Mouse (Mus musculus): ENCODE measurements at regions not wholly inside any gene's neighbourhood (a gene's known extent, or its start where the extent isn't known, plus 50 kb on each side); places are given as distances from the start of the nearest gene placed in this dataset.

DNA sequence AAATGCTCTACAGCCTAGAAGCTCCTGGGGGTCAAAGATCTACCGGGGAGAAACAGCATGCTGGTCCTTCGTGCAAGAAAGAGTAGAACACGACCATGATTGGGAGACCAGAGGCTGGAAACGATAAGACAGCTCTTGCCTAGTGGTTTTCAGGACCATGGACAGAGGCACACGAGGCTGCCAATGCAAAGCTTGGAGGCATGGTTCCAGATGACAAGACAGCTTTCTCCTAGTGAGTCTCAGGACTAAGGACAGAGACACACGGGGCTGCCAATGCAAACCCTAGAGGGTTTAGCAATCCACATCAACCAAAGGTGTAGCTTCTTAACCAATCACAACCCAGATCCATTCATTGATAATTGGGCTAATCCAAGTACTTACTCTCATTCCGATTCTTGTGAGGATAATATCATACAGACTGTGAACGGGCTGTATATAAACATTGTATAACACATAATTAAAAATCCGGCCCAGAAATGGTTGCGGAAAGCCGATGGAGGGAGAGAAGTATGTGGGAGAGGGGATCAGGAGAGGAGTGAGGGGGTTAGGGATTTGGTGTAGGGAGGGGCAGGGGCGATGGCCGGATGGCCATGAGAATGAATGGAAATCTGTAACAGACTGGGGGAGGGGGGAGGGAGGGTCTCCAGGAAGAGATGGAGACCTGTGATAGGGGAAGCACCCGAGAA lies 114.1 kb upstream of the Gm6793 start:
- no peaks in the 10 kb centered on the region for H3K27me3 ChIP-seq (ENCODE audit: control insufficient read depth, insufficient read depth, low read length)
- no peak for TF ChIP-seq CTCF (IDR thresholded peaks at IDR 0.05; ENCODE audit: borderline replicate concordance, insufficient read depth, low read depth, low read length)
- no peak for TF ChIP-seq POLR2A (IDR thresholded peaks at IDR 0.05; ENCODE audit: borderline replicate concordance, insufficient read depth, low read length)
- DNase-seq: peak in 1 of 2 experiments; percentile 4
- WGBS: 55% methylated on average over 14 of the region's 14 CpGs
- H3K27ac ChIP-seq (ENCODE audit: insufficient read depth, low read length): no peak overlapping the region
- H3K4me1 ChIP-seq (ENCODE audit: control insufficient read depth, insufficient read depth, low read length): no peaks in the 10 kb centered on the region
- H3K4me3 ChIP-seq (replicated peaks; ENCODE audit: insufficient read depth, low read depth, low read length): no peak overlapping the region

DNA sequence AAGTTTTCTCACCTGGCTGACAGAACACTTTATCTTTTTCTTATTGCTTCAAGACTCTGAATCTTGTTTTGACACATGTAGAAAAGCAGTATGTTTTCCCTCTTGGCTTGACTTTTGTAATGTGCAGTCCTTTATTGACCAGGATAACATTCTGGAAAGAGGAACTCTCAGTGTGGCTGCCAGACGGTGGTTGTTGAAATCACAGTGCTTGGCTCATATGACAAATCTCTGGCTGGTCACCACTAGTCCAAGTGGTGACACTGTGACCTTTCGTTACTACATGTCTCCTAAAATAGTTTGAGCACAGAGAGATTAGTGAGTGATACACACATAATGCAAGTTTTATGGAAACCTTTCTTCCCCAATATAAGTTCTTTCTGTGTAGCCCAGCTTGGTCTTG lies 97.1 kb upstream of the Gm6793 start:
- no peak for TF ChIP-seq POLR2A (IDR thresholded peaks at IDR 0.05; ENCODE audit: borderline replicate concordance, insufficient read depth, low read length)
- TF ChIP-seq CTCF (IDR thresholded peaks at IDR 0.05; ENCODE audit: borderline replicate concordance, insufficient read depth, low read depth, low read length): no peak
- DNase-seq: no peak
- Histone ChIP-seq H3K27ac (ENCODE audit: insufficient read depth, low read length) (no peak overlapping the region), H3K27me3 (ENCODE audit: control insufficient read depth, insufficient read depth, low read length) (no peaks in the 10 kb centered on the region), H3K4me1 (ENCODE audit: control insufficient read depth, insufficient read depth, low read length) (no peaks in the 10 kb centered on the region), H3K4me3 (replicated peaks; ENCODE audit: insufficient read depth, low read depth, low read length) (no peak overlapping the region)
- WGBS: 68% methylated on average over 2 of the region's 2 CpGs

DNA sequence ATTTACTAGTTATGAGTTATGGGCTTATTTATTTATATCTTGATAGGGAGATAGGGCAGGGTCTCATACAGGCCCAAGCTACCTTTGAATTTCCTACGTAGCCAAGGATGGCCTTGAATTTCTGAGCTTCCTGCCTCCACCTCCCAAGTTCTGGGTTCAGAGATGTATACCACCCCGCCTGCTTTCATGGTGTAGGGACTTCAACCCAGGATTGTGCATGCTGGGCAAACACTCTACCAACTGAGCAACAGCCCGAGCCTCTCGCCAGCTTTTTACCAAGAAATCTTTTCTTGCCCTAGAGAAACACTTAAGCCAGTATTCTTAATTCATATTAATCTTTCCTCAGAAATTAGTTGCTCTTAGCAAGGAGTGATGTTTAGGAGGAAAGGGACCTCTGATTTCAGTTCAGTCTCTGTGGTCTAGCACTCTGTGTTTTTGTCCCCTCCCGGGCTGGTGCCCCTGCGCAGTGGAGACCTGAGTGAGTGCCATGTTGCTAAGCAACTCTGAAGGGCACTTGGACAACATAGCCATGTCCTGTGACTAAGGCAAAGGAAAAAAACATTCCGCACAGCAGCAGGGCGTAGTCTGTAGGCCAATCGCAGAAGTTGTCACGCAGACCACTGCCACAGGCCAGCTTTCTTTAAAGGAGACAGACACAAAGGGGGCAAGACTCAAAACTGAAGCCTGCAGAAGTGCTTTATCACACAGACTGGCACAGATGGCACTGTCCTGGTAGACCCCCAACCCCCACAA lies 83.2 kb upstream of the Gm6793 start:
- Histone ChIP-seq H3K27me3 (ENCODE audit: control insufficient read depth, insufficient read depth, low read length) (no peaks in the 10 kb centered on the region), H3K27ac (ENCODE audit: insufficient read depth, low read length) (no peak overlapping the region), H3K4me1 (ENCODE audit: control insufficient read depth, insufficient read depth, low read length) (no peaks in the 10 kb centered on the region; the same call in 1 of the 2 replicates), H3K4me3 (replicated peaks; ENCODE audit: insufficient read depth, low read depth, low read length) (no peak overlapping the region)
- TF ChIP-seq CTCF (IDR thresholded peaks at IDR 0.05; ENCODE audit: borderline replicate concordance, insufficient read depth, low read depth, low read length) (no peak), POLR2A (IDR thresholded peaks at IDR 0.05; ENCODE audit: borderline replicate concordance, insufficient read depth, low read length) (no peak)
- 27% methylated on average over 10 of the region's 10 CpGs for WGBS
- DNase-seq: peak; percentile 30 to 62

DNA sequence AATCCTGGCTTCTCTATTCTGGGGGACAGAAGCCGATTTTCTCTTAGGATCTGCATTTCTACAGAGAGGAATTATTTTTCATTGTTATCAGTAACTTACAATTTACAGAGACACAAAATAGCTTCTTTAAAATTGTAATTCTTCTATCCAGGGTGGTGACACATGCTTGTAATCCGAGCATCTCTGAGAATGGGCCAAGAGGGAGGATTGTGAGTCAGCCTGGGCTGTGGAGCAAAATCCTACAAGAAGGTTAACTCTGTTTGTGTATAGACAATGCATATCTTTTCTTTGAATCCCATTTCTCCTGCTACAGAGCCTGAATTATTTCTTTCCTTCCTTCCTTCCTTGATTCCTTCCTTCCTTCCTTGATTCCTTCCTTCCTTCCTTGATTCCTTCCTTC lies 80.0 kb upstream of the Gm6793 start:
- no peaks in the 10 kb centered on the region; the same call in 1 of the 2 replicates for H3K4me1 ChIP-seq (ENCODE audit: control insufficient read depth, insufficient read depth, low read length)
- WGBS: 64% methylated on average over 2 of the region's 2 CpGs
- TF ChIP-seq POLR2A (IDR thresholded peaks at IDR 0.05; ENCODE audit: borderline replicate concordance, insufficient read depth, low read length): no peak
- H3K27ac ChIP-seq (ENCODE audit: insufficient read depth, low read length): no peak overlapping the region
- no peak overlapping the region for H3K4me3 ChIP-seq (replicated peaks; ENCODE audit: insufficient read depth, low read depth, low read length)
- no peak for DNase-seq
- H3K27me3 ChIP-seq (ENCODE audit: control insufficient read depth, insufficient read depth, low read length): no peaks in the 10 kb centered on the region

DNA sequence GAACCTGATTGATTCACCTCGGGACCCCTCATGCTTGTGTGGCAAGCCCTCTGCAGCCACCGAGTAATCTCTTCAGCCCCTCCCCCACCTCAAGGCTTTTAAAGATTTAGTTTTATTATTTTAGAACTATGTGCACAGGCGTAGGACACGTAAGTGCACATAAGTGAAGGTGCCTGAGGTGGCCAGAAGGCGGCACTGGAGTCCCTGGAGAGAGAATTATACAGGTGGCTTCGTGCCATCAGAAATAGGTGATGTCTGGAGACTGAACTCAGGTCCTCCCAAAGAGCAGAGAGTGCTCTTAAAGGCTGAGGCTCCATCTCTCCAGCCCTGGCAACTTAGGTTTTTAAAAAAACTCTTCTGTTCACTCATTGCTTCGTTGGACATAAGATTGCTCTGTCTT lies 78.7 kb upstream of the Gm6793 start:
- TF ChIP-seq CTCF (IDR thresholded peaks at IDR 0.05; ENCODE audit: borderline replicate concordance, insufficient read depth, low read depth, low read length) (no peak), POLR2A (IDR thresholded peaks at IDR 0.05; ENCODE audit: borderline replicate concordance, insufficient read depth, low read length) (no peak)
- H3K4me3 ChIP-seq (replicated peaks; ENCODE audit: insufficient read depth, low read depth, low read length): no peak overlapping the region
- 65% methylated on average over 7 of the region's 7 CpGs for WGBS
- H3K27ac ChIP-seq (ENCODE audit: insufficient read depth, low read length): no peak overlapping the region
- DNase-seq: no peak
- no peaks in the 10 kb centered on the region; the same call in 1 of the 2 replicates for H3K4me1 ChIP-seq (ENCODE audit: control insufficient read depth, insufficient read depth, low read length)
- no peaks in the 10 kb centered on the region for H3K27me3 ChIP-seq (ENCODE audit: control insufficient read depth, insufficient read depth, low read length)

DNA sequence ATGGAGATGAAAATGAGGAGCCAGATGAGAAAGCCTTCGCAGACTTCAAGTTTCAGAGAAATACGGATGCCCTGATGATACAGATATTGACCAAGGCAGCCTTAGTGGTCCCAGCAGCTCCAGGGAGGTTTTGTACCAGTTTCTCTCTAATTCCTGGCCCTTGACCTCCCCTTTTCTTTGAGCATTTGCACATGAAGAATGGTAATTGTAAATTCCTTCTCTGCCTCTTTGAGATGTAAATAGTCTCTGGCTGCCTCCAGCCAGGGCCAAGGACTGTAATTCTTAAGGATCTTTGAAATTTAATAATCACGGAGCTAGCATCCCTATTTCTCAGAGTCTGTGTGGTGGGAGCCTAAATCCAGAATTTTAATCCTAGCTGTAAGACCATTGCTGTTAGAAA lies 78.0 kb upstream of the Gm6793 start:
- no peaks in the 10 kb centered on the region for H3K27me3 ChIP-seq (ENCODE audit: control insufficient read depth, insufficient read depth, low read length)
- H3K27ac ChIP-seq (ENCODE audit: insufficient read depth, low read length): no peak overlapping the region
- DNase-seq: no peak
- 60% methylated on average over 3 of the region's 3 CpGs for WGBS
- no peaks in the 10 kb centered on the region for H3K4me1 ChIP-seq (ENCODE audit: control insufficient read depth, insufficient read depth, low read length)
- no peak overlapping the region for H3K4me3 ChIP-seq (replicated peaks; ENCODE audit: insufficient read depth, low read depth, low read length)
- TF ChIP-seq POLR2A (IDR thresholded peaks at IDR 0.05; ENCODE audit: borderline replicate concordance, insufficient read depth, low read length): no peak
- TF ChIP-seq CTCF (IDR thresholded peaks at IDR 0.05; ENCODE audit: borderline replicate concordance, insufficient read depth, low read depth, low read length): no peak

DNA sequence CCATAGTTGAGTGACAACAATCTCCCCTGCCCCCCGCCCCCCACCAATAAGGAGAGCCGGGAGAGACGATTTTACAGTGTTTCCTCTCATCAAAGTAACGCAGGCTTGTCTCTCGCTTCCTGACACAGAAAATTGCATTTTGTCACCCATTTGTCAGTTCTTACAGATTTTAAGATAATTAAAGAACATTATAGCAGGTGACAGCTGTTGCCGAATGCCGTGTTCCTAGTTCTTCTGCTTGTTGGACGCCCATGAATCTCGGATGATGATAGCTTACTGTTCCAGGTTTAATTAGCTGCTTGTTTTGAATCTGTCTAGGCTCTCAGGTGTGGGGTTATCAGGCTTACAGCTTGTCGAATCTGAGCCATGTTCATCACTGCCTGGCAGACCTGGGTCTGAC lies 63.8 kb upstream of the Gm6793 start:
- H3K27ac ChIP-seq (ENCODE audit: insufficient read depth, low read length): no peak overlapping the region
- no peaks in the 10 kb centered on the region for H3K27me3 ChIP-seq (ENCODE audit: control insufficient read depth, insufficient read depth, low read length)
- H3K4me1 ChIP-seq (ENCODE audit: control insufficient read depth, insufficient read depth, low read length): no peaks in the 10 kb centered on the region
- DNase-seq: no peak
- no peak overlapping the region for H3K4me3 ChIP-seq (replicated peaks; ENCODE audit: insufficient read depth, low read depth, low read length)
- 80% methylated on average over 10 of the region's 10 CpGs for WGBS
- TF ChIP-seq POLR2A (IDR thresholded peaks at IDR 0.05; ENCODE audit: borderline replicate concordance, insufficient read depth, low read length): no peak
- TF ChIP-seq CTCF (IDR thresholded peaks at IDR 0.05; ENCODE audit: borderline replicate concordance, insufficient read depth, low read depth, low read length): no peak

DNA sequence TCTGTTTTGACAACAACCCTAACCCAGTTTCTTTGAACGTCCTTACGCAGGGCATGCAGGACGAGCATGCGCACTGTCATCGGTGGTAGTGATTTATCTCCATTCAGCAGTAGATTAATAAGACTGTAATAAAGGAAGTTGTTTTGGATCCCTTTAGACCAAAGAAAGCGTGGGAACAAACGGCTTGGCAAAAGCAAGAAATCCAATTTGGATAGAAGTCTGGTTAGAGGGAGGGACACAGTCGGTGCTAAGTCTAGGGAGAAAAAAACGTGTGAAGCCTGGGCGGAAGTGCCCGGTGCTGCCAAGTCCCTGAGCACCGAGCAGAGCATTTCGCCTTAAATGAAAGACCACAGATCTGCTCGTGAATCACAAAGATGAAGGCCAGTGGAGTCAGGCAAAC lies 57.4 kb upstream of the Gm6793 start:
- DNase-seq: no peak
- TF ChIP-seq CTCF (IDR thresholded peaks at IDR 0.05; ENCODE audit: borderline replicate concordance, insufficient read depth, low read depth, low read length): no peak
- no peak for TF ChIP-seq POLR2A (IDR thresholded peaks at IDR 0.05; ENCODE audit: borderline replicate concordance, insufficient read depth, low read length)
- H3K4me3 ChIP-seq (replicated peaks; ENCODE audit: insufficient read depth, low read depth, low read length): no peak overlapping the region
- no peaks in the 10 kb centered on the region for H3K27me3 ChIP-seq (ENCODE audit: control insufficient read depth, insufficient read depth, low read length)
- no peaks in the 10 kb centered on the region for H3K4me1 ChIP-seq (ENCODE audit: control insufficient read depth, insufficient read depth, low read length)
- 61% methylated on average over 14 of the region's 14 CpGs for WGBS
- H3K27ac ChIP-seq (ENCODE audit: insufficient read depth, low read length): no peak overlapping the region
